Mouse (Mus musculus): ENCODE results near the gene Ank2.

DNA sequence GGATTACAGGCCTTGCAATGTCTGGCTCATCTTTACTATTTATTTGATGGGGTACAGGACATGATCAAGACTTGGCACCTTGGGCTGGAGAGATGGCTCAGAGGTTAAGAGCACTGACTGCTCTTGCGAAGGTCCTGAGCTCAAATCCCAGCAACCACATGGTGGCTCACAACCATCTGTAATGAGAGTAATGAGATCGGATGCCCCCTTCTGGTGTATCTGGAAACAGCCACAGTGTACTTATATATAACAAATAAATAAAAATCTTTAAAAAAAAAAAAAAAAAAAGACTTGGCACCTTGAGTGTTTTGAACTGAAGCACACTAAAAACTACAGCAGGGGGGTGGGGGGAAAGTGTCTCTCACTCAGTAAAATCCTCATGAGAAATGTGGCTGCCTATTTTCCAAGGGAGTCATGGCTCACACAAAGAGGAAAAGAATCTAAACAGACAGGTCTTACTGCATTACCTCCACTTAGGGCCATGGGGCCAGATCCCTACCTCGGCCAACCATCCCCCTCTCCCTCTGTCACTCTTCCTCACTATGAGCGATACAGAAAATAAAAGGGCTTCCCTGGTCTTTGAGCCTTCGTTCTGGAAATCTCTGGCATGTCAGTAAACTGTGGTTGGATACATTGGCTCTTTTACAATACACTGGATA is 41.3 kb downstream of the Ank2 start:
- no peak for TF ChIP-seq EP300 (IDR thresholded peaks at IDR 0.05; ENCODE audit: low read depth)
- peak; percentile 28; the same call in 1 of the 2 replicates for TF ChIP-seq CTCF (IDR thresholded peaks at IDR 0.05; ENCODE audit: low read depth)

All from liver, postnatal 0 days (tissue).